Mouse (Mus musculus) embryo, embryonic 11.5 days (tissue): ENCODE measurements at regions not wholly inside any gene's neighbourhood (a gene's known extent, or its start where the extent isn't known, plus 50 kb on each side); places are given as distances from the start of the nearest gene placed in this dataset.

Experiments used
- DNase-seq: peaks from one replicate; pipeline ENCODE4 v3.0.0-alpha.2; 2012; ENCODE audit warnings: low read depth, low spot score

- DNase-seq, result no peak
These were observed 109.2 kb upstream of the Cdh4 start for GRCm38 (mm10) chr2:179332872-179333489.

GRCm38 (mm10) chr2:179333587-179333986, 108.6 kb upstream of the Cdh4 start:
- no peak for DNase-seq

GRCm38 (mm10) chr2:179336235-179336634, 106.0 kb upstream of the Cdh4 start:
- DNase-seq, result no peak

- DNase-seq, result no peak
These were observed 89.6 kb upstream of the Cdh4 start for GRCm38 (mm10) chr2:179352676-179353075.

GRCm38 (mm10) chr2:179354866-179355265, 87.4 kb upstream of the Cdh4 start:
- no peak for DNase-seq

GRCm38 (mm10) chr2:179370882-179371546, 71.2 kb upstream of the Cdh4 start:
- no peak for DNase-seq

GRCm38 (mm10) chr2:179371553-179371952, 70.7 kb upstream of the Cdh4 start:
- DNase-seq, result no peak

GRCm38 (mm10) chr2:179379691-179380443, 62.4 kb upstream of the Cdh4 start:
- DNase-seq, result no peak

GRCm38 (mm10) chr2:179380444-179380705, 61.9 kb upstream of the Cdh4 start:
- no peak for DNase-seq

GRCm38 (mm10) chr2:179381916-179382315, 60.3 kb upstream of the Cdh4 start:
- DNase-seq, result no peak

- no peak for DNase-seq
These were observed 59.6 kb upstream of the Cdh4 start for GRCm38 (mm10) chr2:179382594-179382993.

- DNase-seq, result no peak
These were observed 55.4 kb upstream of the Cdh4 start for GRCm38 (mm10) chr2:179386871-179387270.

GRCm38 (mm10) chr2:179390486-179390885, 51.7 kb upstream of the Cdh4 start:
- DNase-seq, result no peak

GRCm38 (mm10) chr2:179390924-179391461, 51.2 kb upstream of the Cdh4 start:
- DNase-seq, result no peak
